Mouse (Mus musculus): ENCODE measurements around the gene Arid2. TPM values are rescaled to one million over a fixed set of nuclear protein-coding genes. Genes with fewer than 3 reads are reported as not detected.
A peak's percentile ranks its signal among the peaks of the same experiment; 100 is the strongest.

The Arid2 gene
- polyA plus RNA-seq, 1 experiment from 2014 or later, result 25.9 TPM

DNA sequence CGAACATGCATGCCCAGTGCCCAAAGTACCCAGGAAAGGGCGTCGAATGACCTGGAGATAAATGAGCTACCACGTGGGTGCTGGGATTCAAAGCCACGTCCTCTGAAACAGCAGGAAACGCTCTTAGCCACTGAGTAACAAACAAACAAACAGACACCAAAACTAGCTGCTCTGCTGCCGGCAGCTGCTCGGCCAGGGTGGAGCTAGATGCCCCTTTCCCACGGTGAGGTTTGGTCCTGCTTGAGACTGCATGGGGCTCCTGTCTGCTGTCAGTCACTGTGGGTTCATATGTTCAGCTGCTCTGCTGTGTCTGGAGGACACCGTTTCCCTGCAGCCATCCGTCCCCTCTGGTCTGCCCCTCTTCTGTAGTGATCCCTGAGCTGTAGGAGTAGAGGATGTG is 94.9 kb downstream of the Arid2 start:
- no peak for ATAC-seq (ENCODE audit: insufficient number of reproducible peaks, insufficient read depth, low FRiP score, low TSS enrichment, low read depth)
- H3K4me1 ChIP-seq, result no peaks in the 10 kb centered on the region
- H3K9me3 ChIP-seq, result no peaks in the 10 kb centered on the region
- H3K4me3 ChIP-seq, result no peak overlapping the region
- no peak overlapping the region for H3K9ac ChIP-seq
- no peak overlapping the region for H3K4me2 ChIP-seq
- no peaks in the 10 kb centered on the region for H3K27me3 ChIP-seq
- no peak overlapping the region for H3K27ac ChIP-seq
- 89% methylated on average over 11 of the region's 11 CpGs for WGBS
- peaks cover 63% of the 10 kb centered on the region for H3K36me3 ChIP-seq

DNA sequence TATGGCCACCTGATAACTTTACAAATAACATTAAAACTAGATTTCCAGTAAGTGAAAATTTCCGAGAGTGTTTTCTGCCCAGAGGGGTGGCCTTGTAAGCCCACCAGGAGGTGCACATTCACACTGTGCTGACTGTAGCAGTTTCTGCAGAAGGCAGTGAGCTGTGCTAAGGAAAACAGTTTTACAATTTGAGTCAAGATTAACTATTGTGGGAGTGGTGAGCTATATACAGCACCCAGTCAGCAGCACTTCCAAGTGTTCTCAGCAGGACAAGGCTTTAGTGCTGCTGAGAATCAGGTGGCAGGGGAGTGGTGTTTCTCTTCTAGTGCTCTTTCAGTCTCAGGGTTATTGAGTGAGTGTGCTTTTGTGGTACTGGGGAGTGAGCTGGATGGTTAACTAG is 101.2 kb downstream of the Arid2 start:
- WGBS, result 88% methylated on average over 1 of the region's 1 CpGs
- Histone ChIP-seq H3K27me3 (no peaks in the 10 kb centered on the region), H3K4me1 (no peaks in the 10 kb centered on the region), H3K9ac (no peak overlapping the region), H3K27ac (no peak overlapping the region), H3K9me3 (no peaks in the 10 kb centered on the region), H3K36me3 (peaks cover 50% of the 10 kb centered on the region), H3K4me3 (no peak overlapping the region), H3K4me2 (no peak overlapping the region)
- no peak for ATAC-seq (ENCODE audit: insufficient number of reproducible peaks, insufficient read depth, low FRiP score, low TSS enrichment, low read depth)

DNA sequence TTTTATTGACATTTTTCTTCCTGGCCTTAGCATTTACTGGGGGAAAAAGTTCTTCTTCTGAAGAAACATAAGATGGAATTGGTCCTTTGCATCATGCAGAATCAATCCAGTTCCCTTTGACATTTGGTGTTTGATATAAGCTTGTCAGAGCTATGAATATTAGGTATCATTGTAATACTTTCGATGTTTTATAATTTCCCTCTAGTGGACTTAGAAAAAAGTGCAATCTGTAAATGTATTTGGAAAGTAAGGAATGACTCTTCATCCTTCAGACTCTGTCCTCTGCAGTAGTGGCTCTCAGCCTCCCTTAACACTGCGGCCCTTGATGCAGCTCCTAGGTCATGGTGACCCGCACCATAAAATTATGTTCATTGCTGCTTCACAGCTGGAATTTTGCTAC is 105.6 kb downstream of the Arid2 start:
- WGBS, result 90% methylated on average over 3 of the region's 3 CpGs
- Histone ChIP-seq H3K9me3 (no peaks in the 10 kb centered on the region), H3K36me3 (peaks cover 69% of the 10 kb centered on the region), H3K4me3 (no peak overlapping the region), H3K9ac (no peak overlapping the region), H3K27me3 (no peaks in the 10 kb centered on the region), H3K4me1 (no peaks in the 10 kb centered on the region), H3K4me2 (no peak overlapping the region), H3K27ac (no peak overlapping the region)
- ATAC-seq (ENCODE audit: insufficient number of reproducible peaks, insufficient read depth, low FRiP score, low TSS enrichment, low read depth), result no peak

DNA sequence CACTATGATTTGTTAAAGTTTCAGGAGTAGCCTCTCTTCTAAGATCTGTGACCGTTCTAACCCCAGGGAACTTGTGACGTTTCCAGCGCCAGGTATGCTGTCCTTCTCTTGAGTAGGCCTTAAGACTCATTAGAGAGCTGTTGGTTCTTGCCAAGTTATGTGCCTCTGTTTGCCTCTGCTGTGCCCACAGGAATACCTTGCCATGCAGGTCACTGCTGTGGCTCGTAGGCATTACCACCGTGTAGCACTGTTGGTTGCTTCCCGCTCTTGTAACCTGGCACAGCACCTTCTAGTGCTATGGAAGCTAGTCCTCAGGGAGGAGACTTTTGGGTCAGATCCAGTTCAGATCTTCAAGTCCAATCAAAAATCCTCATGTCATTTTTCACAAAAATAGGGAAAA is 107.8 kb downstream of the Arid2 start:
- 95% methylated on average over 6 of the region's 6 CpGs for WGBS
- Histone ChIP-seq H3K27me3 (no peaks in the 10 kb centered on the region), H3K9me3 (no peaks in the 10 kb centered on the region), H3K27ac (no peak overlapping the region), H3K4me2 (no peak overlapping the region), H3K36me3 (peaks cover 74% of the 10 kb centered on the region), H3K4me3 (no peak overlapping the region), H3K9ac (no peak overlapping the region), H3K4me1 (no peaks in the 10 kb centered on the region)
- no peak for ATAC-seq (ENCODE audit: insufficient number of reproducible peaks, insufficient read depth, low FRiP score, low TSS enrichment, low read depth)

DNA sequence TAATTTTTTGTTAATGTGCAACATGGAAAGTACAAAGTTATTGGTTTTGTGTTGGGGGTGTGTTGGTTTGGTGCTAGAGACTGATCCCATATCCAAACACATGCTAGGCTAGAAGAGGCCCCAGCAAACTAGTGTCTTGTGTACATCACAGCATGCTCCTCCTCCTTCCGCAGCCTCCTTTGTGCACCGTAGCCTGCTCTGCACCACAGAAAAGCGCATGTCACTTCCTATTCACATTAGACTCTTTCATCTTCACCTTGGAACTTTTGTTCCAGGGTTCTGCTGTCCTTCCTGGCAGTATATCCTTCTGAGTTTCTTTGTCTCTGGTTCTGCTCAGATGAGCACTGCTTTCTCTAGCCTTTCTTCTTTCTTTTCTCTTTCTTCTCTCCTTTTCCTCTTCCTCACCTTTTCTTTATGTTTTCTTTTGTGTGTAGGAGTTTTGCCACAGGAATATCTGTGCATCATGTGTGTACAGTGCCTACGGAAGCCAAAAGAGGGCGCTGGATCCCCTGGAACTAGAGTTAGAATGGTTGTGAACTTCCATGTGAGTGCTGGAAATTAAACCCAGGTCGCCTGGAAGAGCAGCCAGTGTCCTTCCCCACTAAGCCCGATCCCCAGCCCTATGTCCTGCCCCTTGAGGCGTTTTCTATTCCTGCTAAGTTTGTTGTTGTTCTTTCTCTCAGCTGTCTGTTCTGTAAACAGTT is 109.5 kb downstream of the Arid2 start:
- H3K36me3 ChIP-seq, result peaks cover 66% of the 10 kb centered on the region
- H3K27ac ChIP-seq, result no peak overlapping the region
- ATAC-seq (ENCODE audit: insufficient number of reproducible peaks, insufficient read depth, low FRiP score, low TSS enrichment, low read depth), result no peak
- no peaks in the 10 kb centered on the region for H3K27me3 ChIP-seq
- no peak overlapping the region for H3K4me3 ChIP-seq
- no peaks in the 10 kb centered on the region for H3K4me1 ChIP-seq
- no peak overlapping the region for H3K4me2 ChIP-seq
- H3K9me3 ChIP-seq, result no peaks in the 10 kb centered on the region
- H3K9ac ChIP-seq, result no peak overlapping the region
- WGBS, result 82% methylated on average over 8 of the region's 8 CpGs

DNA sequence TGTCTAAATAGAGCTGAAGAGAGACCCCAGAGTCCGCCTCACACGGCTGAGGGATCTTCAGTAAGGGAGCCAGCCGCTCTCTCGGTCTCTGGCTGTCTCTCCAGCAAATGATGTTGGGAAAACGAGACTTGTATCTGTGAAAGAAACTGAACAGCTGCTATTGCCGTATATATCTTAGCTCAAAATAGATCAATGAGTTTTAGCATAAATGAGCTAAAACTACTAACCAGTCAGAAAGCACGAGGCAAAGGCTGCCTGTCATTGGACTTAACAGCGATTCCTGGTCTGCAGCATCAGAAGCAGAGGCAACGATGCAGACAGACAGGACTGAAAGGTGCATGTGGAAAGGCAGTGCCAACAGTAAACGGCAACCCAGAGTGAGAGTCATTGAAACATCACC is 111.0 kb downstream of the Arid2 start:
- 90% methylated on average over 10 of the region's 10 CpGs for WGBS
- no peak for ATAC-seq (ENCODE audit: insufficient number of reproducible peaks, insufficient read depth, low FRiP score, low TSS enrichment, low read depth)
- Histone ChIP-seq H3K4me2 (no peak overlapping the region), H3K27me3 (no peaks in the 10 kb centered on the region), H3K36me3 (peaks cover 67% of the 10 kb centered on the region), H3K27ac (no peak overlapping the region), H3K4me1 (no peaks in the 10 kb centered on the region), H3K9ac (no peak overlapping the region), H3K9me3 (no peaks in the 10 kb centered on the region), H3K4me3 (no peak overlapping the region)

DNA sequence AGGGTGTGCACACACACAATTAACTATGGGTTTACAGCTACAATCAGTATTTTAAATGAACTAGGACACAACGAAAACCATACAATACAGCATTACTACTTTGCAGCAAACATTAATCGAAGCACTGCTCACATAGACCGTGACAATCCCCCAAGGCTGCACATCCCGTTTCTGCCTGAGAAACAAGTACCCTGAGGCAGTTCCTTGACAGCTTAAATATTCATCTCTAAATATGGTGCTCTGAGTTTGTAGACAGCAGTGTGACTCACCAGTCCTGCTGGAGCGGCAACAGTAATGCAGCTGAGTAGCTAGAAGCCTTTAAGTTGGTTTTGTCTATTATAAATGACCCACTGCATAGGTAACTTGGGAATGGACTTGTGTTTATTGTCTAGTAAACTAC is 118.2 kb downstream of the Arid2 start:
- Histone ChIP-seq H3K36me3 (peaks cover 56% of the 10 kb centered on the region), H3K9ac (no peak overlapping the region), H3K27ac (no peak overlapping the region), H3K9me3 (no peaks in the 10 kb centered on the region), H3K4me3 (no peak overlapping the region), H3K4me1 (0 out of 2 replicates have a peak, but pooled peaks cover 3% of the 10 kb centered on the region), H3K4me2 (no peak overlapping the region), H3K27me3 (no peaks in the 10 kb centered on the region)
- WGBS, result 69% methylated on average over 5 of the region's 5 CpGs
- ATAC-seq (ENCODE audit: insufficient number of reproducible peaks, insufficient read depth, low FRiP score, low TSS enrichment, low read depth), result no peak

DNA sequence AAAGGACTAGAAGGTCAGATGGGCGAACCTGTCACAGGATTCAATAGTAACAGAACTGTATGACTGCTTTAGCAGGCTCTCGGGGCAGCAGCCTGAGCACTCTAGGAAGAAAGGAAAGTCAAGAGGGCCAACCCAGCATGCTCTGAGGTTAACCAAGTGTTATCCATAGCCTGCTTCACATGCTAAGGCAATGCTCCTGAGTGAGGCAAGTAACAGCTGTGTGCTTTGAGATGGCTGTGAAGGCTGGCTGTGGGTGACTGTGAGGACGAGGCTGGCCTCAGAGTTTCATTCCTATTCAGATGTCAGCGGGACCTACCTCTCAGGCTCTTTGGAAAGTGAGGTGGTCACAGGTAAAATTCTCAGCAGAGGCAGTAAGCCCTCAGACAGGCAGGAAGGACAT is 118.9 kb downstream of the Arid2 start:
- WGBS, result 82% methylated on average over 4 of the region's 4 CpGs
- Histone ChIP-seq H3K4me2 (no peak overlapping the region), H3K9me3 (no peaks in the 10 kb centered on the region), H3K27ac (no peak overlapping the region), H3K4me3 (no peak overlapping the region), H3K9ac (no peak overlapping the region), H3K27me3 (no peaks in the 10 kb centered on the region), H3K4me1 (0 out of 2 replicates have a peak, but pooled peaks cover 3% of the 10 kb centered on the region), H3K36me3 (peaks cover 59% of the 10 kb centered on the region)
- ATAC-seq (ENCODE audit: insufficient number of reproducible peaks, insufficient read depth, low FRiP score, low TSS enrichment, low read depth), result no peak

DNA sequence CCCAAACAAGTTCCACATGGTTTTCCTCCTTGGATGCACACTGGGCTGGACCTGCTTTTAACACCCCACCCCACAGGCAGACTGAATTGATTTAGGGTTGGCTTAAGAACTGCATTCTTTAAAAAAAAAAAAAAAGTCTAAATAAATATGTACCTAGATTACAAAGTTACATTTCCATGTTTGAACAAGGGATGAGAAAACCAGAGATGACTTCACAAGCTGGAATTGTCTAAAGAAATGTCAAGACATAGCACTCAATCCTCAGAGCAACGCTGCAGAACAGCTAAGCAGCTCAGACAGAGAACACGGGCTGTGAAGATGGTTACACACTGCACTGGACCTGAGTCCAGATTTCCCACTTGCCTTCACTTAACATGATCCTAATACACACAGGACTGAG is 119.8 kb downstream of the Arid2 start:
- no peak for ATAC-seq (ENCODE audit: insufficient number of reproducible peaks, insufficient read depth, low FRiP score, low TSS enrichment, low read depth)
- Histone ChIP-seq H3K27ac (0 out of 2 replicates have a peak overlapping the region, but pooled peaks have one; percentile 28), H3K4me3 (no peak overlapping the region), H3K9me3 (no peaks in the 10 kb centered on the region), H3K36me3 (peaks cover 58% of the 10 kb centered on the region), H3K9ac (no peak overlapping the region), H3K4me2 (no peak overlapping the region), H3K27me3 (no peaks in the 10 kb centered on the region), H3K4me1 (0 out of 2 replicates have a peak, but pooled peaks cover 3% of the 10 kb centered on the region)
- 57% methylated on average over 2 of the region's 2 CpGs for WGBS

DNA sequence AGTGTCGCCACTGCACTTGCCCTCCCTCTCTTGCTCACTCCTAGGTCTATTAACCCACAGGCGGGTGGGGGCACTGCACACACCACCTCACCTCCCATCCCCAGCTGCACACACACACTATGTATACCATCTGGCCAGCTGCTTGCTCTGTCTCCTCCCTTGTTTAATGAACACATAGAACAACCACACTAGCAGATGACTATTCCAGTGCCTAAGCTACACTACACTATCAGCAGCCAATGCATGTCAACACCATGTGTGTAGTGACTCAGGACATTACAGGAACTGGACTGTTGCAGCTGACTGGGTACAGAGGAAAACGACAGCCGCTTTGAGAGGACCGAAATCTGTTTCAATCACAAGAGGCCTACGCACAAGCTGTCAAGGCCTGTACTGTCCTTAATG is 121.4 kb downstream of the Arid2 start:
- Histone ChIP-seq H3K4me2 (no peak overlapping the region), H3K4me1 (0 out of 2 replicates have a peak, but pooled peaks cover 3% of the 10 kb centered on the region), H3K4me3 (no peak overlapping the region), H3K36me3 (peaks cover 67% of the 10 kb centered on the region), H3K27me3 (no peaks in the 10 kb centered on the region), H3K9ac (no peak overlapping the region), H3K9me3 (no peaks in the 10 kb centered on the region), H3K27ac (no peak overlapping the region)
- no peak for ATAC-seq (ENCODE audit: insufficient number of reproducible peaks, insufficient read depth, low FRiP score, low TSS enrichment, low read depth)
- WGBS, result 90% methylated on average over 6 of the region's 6 CpGs

DNA sequence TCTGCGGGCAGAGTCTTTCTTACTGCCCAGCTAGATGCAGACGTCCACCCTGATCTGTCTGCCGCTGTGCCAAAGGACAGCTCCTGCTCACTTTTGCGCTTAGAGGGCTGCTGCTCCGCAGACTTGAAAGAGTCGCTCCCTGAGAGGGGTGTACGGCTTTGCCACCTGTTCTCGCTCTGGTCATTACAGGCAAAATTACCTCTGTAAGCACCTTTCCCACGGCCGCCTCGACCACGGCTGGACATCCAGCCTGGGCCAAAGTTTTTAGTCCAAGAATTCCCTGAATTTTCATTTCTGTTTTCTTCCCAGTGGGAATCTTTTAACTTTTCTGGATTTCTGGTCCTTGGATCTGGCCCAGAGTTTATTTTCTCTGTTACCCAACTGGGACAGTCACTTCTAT is 130.8 kb downstream of the Arid2 start:
- Histone ChIP-seq H3K27ac (no peak overlapping the region), H3K27me3 (no peaks in the 10 kb centered on the region), H3K9ac (no peak overlapping the region), H3K4me1 (no peaks in the 10 kb centered on the region), H3K4me3 (no peak overlapping the region), H3K4me2 (no peak overlapping the region), H3K9me3 (no peaks in the 10 kb centered on the region), H3K36me3 (peaks cover 83% of the 10 kb centered on the region)
- WGBS, result 92% methylated on average over 12 of the region's 12 CpGs
- ATAC-seq (ENCODE audit: insufficient number of reproducible peaks, insufficient read depth, low FRiP score, low TSS enrichment, low read depth), result no peak

DNA sequence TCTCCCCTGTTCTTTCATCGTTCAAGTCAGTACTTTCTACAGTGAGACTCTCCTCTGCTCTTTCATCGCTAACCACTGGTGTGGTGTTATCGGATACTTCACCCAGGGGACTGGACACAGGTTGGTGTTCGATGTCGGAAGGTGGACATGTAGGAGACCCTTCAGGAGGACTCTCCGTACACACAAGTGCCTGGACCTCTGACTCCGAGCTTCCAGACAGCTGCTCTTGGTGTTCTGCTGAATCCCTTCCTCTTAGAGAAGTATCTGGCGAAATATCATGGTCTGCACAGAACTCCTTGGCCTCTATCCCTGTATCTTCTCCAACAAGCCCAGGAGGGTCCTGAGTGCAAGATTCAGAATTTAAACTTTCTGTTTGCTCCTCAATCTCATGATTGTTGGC is 132.6 kb downstream of the Arid2 start:
- WGBS, result 95% methylated on average over 8 of the region's 8 CpGs
- Histone ChIP-seq H3K9ac (no peak overlapping the region), H3K4me3 (no peak overlapping the region), H3K4me1 (no peaks in the 10 kb centered on the region), H3K27me3 (no peaks in the 10 kb centered on the region), H3K27ac (no peak overlapping the region), H3K36me3 (peaks cover 74% of the 10 kb centered on the region), H3K4me2 (no peak overlapping the region), H3K9me3 (no peaks in the 10 kb centered on the region)
- ATAC-seq (ENCODE audit: insufficient number of reproducible peaks, insufficient read depth, low FRiP score, low TSS enrichment, low read depth), result no peak

All from embryonic facial prominence, embryonic 13.5 days (tissue).